Mouse (Mus musculus): ENCODE measurements around the gene Unc45b.
"Not testable (repeated sequence)": the region's sequence is repeated elsewhere in the genome, so short reads cannot be mapped to it uniquely, and the experiment has no call there.

- not testable (repeated sequence) for TF ChIP-seq CTCF (IDR thresholded peaks at IDR 0.05; ENCODE audit: extremely low read depth, insufficient read length, insufficient replicate concordance, low read depth, low read length); POLR2A (IDR thresholded peaks at IDR 0.05; ENCODE audit: low read depth, low read length)
Measured at GRCm38 (mm10) chr11:82931161-82931560, 20.8 kb downstream of the Unc45b start.

All from small intestine, adult 2 months (tissue).